Mouse (Mus musculus) forebrain, postnatal 0 days (tissue): ENCODE results near the gene Tab3. TPM values are rescaled to one million over a fixed set of nuclear protein-coding genes. Genes with fewer than 3 reads are reported as not detected.

Source experiments
- ATAC-seq: fragments of 200-750 bp; cut with Nextera tagmentation; 2 replicates; pipeline ENCODE4 v1.8.0; 2017; ENCODE audit warnings: mild to moderate bottlenecking, moderate library complexity
- DNase-seq: peaks from one replicate; pipeline ENCODE4 v3.0.0-alpha.2; 2015
- H3K27ac ChIP-seq: fragments of 300-500 bp; sonication (generic); 2 replicates; pipeline ENCODE4 v1.5.1; 2014; ENCODE audit warnings: low read depth, mild to moderate bottlenecking, antibody characterized with exemption, low read length, moderate library complexity, mixed read lengths
- H3K27me3 ChIP-seq: fragments of 300-500 bp; sonication (generic); 2 replicates; pipeline ENCODE4 v1.6.1; 2014; ENCODE audit warnings: mild to moderate bottlenecking, low read length, mixed read lengths; ENCODE audit not compliant: insufficient read depth
- H3K36me3 ChIP-seq: fragments of 300-500 bp; sonication (generic); 2 replicates; pipeline ENCODE4 v1.6.1; 2014; ENCODE audit warnings: mild to moderate bottlenecking, moderate library complexity; ENCODE audit not compliant: insufficient read depth
- H3K4me1 ChIP-seq: fragments of 300-500 bp; sonication (generic); 2 replicates; pipeline ENCODE4 v1.6.1; 2014; ENCODE audit warnings: antibody characterized with exemption; ENCODE audit not compliant: insufficient read depth
- H3K4me2 ChIP-seq: fragments of 300-500 bp; sonication (generic); 2 replicates; pipeline ENCODE4 v1.6.1; 2014; ENCODE audit warnings: low read depth, mild to moderate bottlenecking, moderate library complexity
- H3K4me3 ChIP-seq: fragments of 300-500 bp; sonication (generic); 2 replicates; pipeline ENCODE4 v1.5.1; 2014; ENCODE audit warnings: low read depth, low read length, mixed read lengths
- H3K9ac ChIP-seq: fragments of 300-500 bp; sonication (generic); 2 replicates; pipeline ENCODE4 v1.6.1; 2014; ENCODE audit warnings: mild to moderate bottlenecking
- H3K9me3 ChIP-seq: fragments of 300-500 bp; sonication (generic); 2 replicates; pipeline ENCODE4 v1.6.1; 2016; ENCODE audit warnings: low read length
- CTCF ChIP-seq: sonication (generic); IDR thresholded peaks from 2 replicates; pipeline ENCODE4 v1.5.1; 2016; ENCODE audit warnings: antibody characterized with exemption, control low read depth, low read depth
- WGBS: fragments of 180-500 bp; shearing (Covaris S2); extraction: QIAGEN DNeasy Blood & Tissue Kit; methylation state at CpG from one replicate; pipeline ENCODE4 v1.1.7; 2014; 5-methylcytosine and 5-hydroxymethylcytosine counted together
- microRNA-seq, 2 experiments: library from miRNA; unstranded; fragments of <30 nt; microRNA quantifications; one replicate each; pipeline ENCODE4; 2016
- polyA plus RNA-seq: library from polyadenylated mRNA; unstranded; fragments of >200 nt; fragmentation: Nextera tagmentation; extraction: Ambion mirVana; gene quantifications from 2 replicates; pipeline ENCODE4 v1.2.1, GENCODE M21; 2015
- total RNA-seq: library from RNA; depleted of rRNA; stranded (reverse); fragments of >200 nt; gene quantifications from 2 replicates; pipeline ENCODE4 v1.2.3, GENCODE M21; 2014; rRNA removed

Tab3 gene
- total and polyA plus RNA-seq, 2 experiments from 2014 or later, result 6.2 to 40.5 TPM

- H3K27ac ChIP-seq, result no peak overlapping the region
- H3K27me3 ChIP-seq, result no peaks in the 10 kb centered on the region
- no peak overlapping the region for H3K9ac ChIP-seq
- DNase-seq, result no peak
- no peak overlapping the region for H3K4me2 ChIP-seq
- H3K4me1 ChIP-seq, result no peaks in the 10 kb centered on the region
- 71% methylated on average over 2 of the region's 2 CpGs for WGBS
- no peaks in the 10 kb centered on the region for H3K9me3 ChIP-seq
- no peak overlapping the region for H3K4me3 ChIP-seq
- H3K36me3 ChIP-seq, result no peaks in the 10 kb centered on the region
- TF ChIP-seq CTCF, result no peak
- ATAC-seq, result no peak
Observed at GRCm38 (mm10) chrX:85683723-85684122, 109.9 kb downstream of the Tab3 start.

Small RNAs within 50 kb of the gene (microRNA-seq; reads per million reads assigned to microRNA genes)
- 0 reads per million in 2 experiments for gene Gm44378

Other genes starting within 250 kb of the Tab3 start
- 12.1 and 17.0 TPM in 2 replicates for gene Gk, start 202.8 kb downstream of the Tab3 start, total RNA-seq
- gene Gk, start 202.8 kb downstream of the Tab3 start, polyA plus RNA-seq, result 6.6 and 8.9 TPM in 2 replicates